Mouse (Mus musculus): ENCODE data around the gene Klk4. TPM values are rescaled to one million over a fixed set of nuclear protein-coding genes. Genes with fewer than 3 reads are reported as not detected.

The Klk4 gene
- total and polyA plus RNA-seq, 3 experiments, result not detected

DNA sequence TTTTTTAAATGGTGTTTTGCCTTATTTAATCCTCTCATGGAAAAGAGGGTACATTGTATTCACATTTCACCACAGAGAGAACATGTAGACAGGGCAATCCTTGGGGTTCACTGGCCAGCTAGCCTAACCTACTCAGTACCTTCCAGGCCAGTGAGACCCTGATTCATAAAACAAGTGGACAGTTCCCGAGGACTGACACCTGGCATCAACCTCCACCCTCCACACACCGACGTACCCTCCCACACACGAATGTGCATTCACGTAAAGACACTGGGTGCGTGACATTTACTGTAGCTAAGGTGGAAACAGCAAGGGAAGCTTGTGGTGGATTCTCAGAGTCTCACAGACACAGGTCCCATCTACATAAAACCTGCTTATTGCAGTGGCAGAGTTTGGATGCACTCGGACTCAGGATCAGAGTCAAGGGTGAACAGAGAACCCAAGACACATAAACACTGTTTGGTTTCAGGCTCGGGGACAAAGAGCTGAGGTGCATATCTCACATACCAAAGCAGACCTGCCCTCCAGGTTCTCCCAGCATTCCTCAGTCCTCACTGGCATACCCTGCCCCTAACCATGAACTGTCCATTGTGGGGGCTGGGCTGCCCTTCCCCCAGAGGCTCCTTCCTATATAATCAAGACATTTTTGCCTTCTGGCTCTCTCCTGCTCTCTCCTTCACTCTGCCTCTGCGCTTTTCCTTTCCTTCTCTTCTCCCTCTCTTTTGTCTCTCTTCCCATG, 26.1 kb upstream of the Klk4 start:
- TF ChIP-seq NRF1 (IDR thresholded peaks at IDR 0.05; ENCODE audit: low read depth, low read length) (no peak), ZMIZ1 (IDR thresholded peaks at IDR 0.05; ENCODE audit: low read depth, low read length) (no peak), IRF4 (IDR thresholded peaks at IDR 0.05; ENCODE audit: low read depth, low read length) (no peak), MXI1 (IDR thresholded peaks at IDR 0.05; ENCODE audit: low read depth, low read length) (no peak), ELF1 (IDR thresholded peaks at IDR 0.05; ENCODE audit: low read depth, low read length) (no peak), PAX5 (IDR thresholded peaks at IDR 0.05; ENCODE audit: low read length) (no peak), CHD2 (IDR thresholded peaks at IDR 0.05; ENCODE audit: low read length) (no peak), ZKSCAN1 (IDR thresholded peaks at IDR 0.05; ENCODE audit: borderline replicate concordance, low read depth, low read length) (no peak), ZC3H11A (IDR thresholded peaks at IDR 0.05; ENCODE audit: low read depth, low read length) (no peak), USF2 (conservative IDR thresholded peaks at IDR 0.05; ENCODE audit: low read depth, low read length) (no peak), UBTF (IDR thresholded peaks at IDR 0.05; ENCODE audit: low read depth, low read length) (no peak), USF1 (IDR thresholded peaks at IDR 0.05; ENCODE audit: low read depth, low read length) (no peak)
- Histone ChIP-seq H3K4me3 (replicated peaks in 1 of 3; ENCODE audit: low read depth in 2 of 3, low read length in 2 of 3, poor library complexity in 1 of 3) (no peak overlapping the region), H3K27me3 (replicated peaks) (peaks cover 58% of the 10 kb centered on the region), H3K4me2 (ENCODE audit: insufficient read depth, low read depth, poor library complexity, severe bottlenecking) (no peak overlapping the region), H3K27ac (ENCODE audit: insufficient read depth, low read depth) (no peak overlapping the region), H3K79me2 (replicated peaks; ENCODE audit: control insufficient read depth, extremely low read depth, insufficient read depth, poor library complexity, severe bottlenecking) (no peaks in the 10 kb centered on the region), H3K9me3 (replicated peaks; ENCODE audit: low read length) (no peaks in the 10 kb centered on the region), H3K9ac (ENCODE audit: insufficient read depth, low read depth) (no peak overlapping the region), H3K4me1 (ENCODE audit: control insufficient read depth in 1 of 2, insufficient read depth in 2 of 2) (no peaks in the 10 kb centered on the region), H3K36me3 (replicated peaks in 1 of 2; ENCODE audit: control insufficient read depth in 1 of 2, insufficient read depth in 1 of 2, low read length in 1 of 2) (no peaks in the 10 kb centered on the region)
- no peak for DNase-seq (ENCODE audit: extremely low read depth)
- dilution Hi-C loops (cut with MboI; ENCODE audit: extremely low pct_ligation_motif_present, extremely low pct_unique_long_range_greater_than_20kb, low sequenced_read_pairs) (no loop called here), in situ Hi-C loops (cut with MboI; ENCODE audit: low pct_ligation_motif_present, low pct_unique_long_range_greater_than_20kb, low sequenced_read_pairs) (no loop called here)

DNA sequence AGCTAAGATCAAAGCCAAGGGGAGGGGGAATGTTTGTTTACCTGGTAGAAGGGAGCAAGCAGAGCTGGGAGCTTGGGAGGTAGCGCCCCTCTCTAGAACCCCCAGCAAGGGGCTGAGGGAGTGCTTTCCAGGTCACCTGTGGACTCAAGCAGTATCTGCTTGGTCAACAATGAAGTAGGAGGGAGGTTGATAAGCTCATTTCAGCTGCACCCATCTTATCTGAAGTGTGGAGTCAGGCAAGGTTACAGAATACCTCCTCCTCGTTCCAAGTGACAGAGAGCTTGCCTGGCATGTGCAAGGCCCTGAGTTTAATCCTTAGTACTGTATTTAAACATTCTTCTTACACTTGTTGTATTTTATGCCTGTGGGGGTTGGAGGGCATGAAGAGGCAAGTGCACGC, 25.3 kb upstream of the Klk4 start:
- in situ Hi-C loops (cut with MboI; ENCODE audit: low pct_ligation_motif_present, low pct_unique_long_range_greater_than_20kb, low sequenced_read_pairs), result no loop called here
- no peak for DNase-seq (ENCODE audit: extremely low read depth)
- TF ChIP-seq E2F4 (IDR thresholded peaks at IDR 0.05; ENCODE audit: insufficient replicate concordance, low read depth, low read length) (no peak), MXI1 (IDR thresholded peaks at IDR 0.05; ENCODE audit: low read depth, low read length) (no peak), ZC3H11A (IDR thresholded peaks at IDR 0.05; ENCODE audit: low read depth, low read length) (no peak), MEF2A (IDR thresholded peaks at IDR 0.05; ENCODE audit: borderline replicate concordance, low read depth, low read length) (no peak), KAT2A (IDR thresholded peaks at IDR 0.05; ENCODE audit: insufficient replicate concordance, low read length) (no peak), UBTF (IDR thresholded peaks at IDR 0.05; ENCODE audit: low read depth, low read length) (no peak), JUN (IDR thresholded peaks at IDR 0.05; ENCODE audit: insufficient read depth, low read depth, low read length) (no peak), USF1 (IDR thresholded peaks at IDR 0.05; ENCODE audit: low read depth, low read length) (no peak), ZMIZ1 (IDR thresholded peaks at IDR 0.05; ENCODE audit: low read depth, low read length) (no peak)
- Histone ChIP-seq H3K4me1 (ENCODE audit: control insufficient read depth in 1 of 2, insufficient read depth in 2 of 2) (no peaks in the 10 kb centered on the region; a peak in 1 of 4 replicates), H3K9ac (ENCODE audit: insufficient read depth, low read depth) (no peak overlapping the region), H3K27me3 (replicated peaks) (peaks cover 59% of the 10 kb centered on the region), H3K36me3 (replicated peaks in 1 of 2; ENCODE audit: control insufficient read depth in 1 of 2, insufficient read depth in 1 of 2, low read length in 1 of 2) (no peaks in the 10 kb centered on the region), H3K4me2 (ENCODE audit: insufficient read depth, low read depth, poor library complexity, severe bottlenecking) (no peak overlapping the region), H3K4me3 (replicated peaks in 1 of 3; ENCODE audit: low read depth in 2 of 3, low read length in 2 of 3, poor library complexity in 1 of 3) (no peak overlapping the region), H3K27ac (ENCODE audit: insufficient read depth, low read depth) (no peak overlapping the region), H3K79me2 (replicated peaks; ENCODE audit: control insufficient read depth, extremely low read depth, insufficient read depth, poor library complexity, severe bottlenecking) (no peaks in the 10 kb centered on the region), H3K9me3 (replicated peaks; ENCODE audit: low read length) (no peaks in the 10 kb centered on the region)
- dilution Hi-C loops (cut with MboI; ENCODE audit: extremely low pct_ligation_motif_present, extremely low pct_unique_long_range_greater_than_20kb, low sequenced_read_pairs), result no loop called here
